Mouse (Mus musculus): Measurements from ENCODE around the gene Anxa4.

DNA sequence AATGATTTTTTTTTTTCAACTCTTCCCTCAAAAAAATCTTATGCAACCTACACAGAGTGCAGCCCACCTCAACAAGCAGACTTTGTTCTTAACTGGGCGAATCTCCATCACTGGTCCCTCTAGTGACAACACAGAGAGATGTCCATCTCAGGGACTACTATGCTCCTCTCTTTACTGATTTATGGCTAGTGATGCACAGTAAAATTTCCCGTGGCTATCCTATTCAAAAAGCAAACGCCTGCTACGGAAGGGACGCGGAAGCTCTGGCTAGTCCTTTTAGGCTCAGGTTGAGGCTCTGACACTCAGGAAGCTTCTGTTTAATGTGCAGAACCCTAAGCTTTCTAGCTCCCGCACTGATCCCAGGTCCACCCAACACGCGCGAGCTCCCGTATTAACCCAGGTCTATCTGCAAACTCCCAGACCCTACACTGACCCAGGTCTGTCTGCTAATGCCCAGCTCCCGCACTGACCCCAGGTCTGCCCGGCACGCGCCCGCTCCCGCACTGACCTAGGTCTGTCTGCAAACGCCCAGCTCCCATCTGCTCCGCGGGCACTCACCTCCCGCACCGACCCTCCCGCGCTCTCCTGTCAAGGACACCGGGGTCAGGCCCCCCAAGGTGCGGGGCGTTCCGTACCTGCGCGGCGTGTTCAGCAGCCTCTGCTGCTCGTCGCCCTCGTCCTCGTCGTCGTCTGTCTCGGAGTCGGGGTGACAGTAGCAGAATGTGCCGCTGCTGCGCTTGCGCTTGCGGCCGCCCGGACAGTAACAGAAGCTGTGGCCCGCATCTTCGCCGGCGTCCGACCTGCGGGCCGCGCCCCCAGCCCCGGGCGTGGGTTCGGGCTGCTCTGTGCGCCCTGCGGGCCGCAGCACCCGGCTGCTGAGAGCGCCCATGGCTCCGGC lies 60.9 kb downstream of the Anxa4 start:
- no peak for TF ChIP-seq POLR2A (IDR thresholded peaks at IDR 0.05; ENCODE audit: control insufficient read depth, extremely low read depth, insufficient read depth, low read length, poor library complexity)
- TF ChIP-seq CTCF (IDR thresholded peaks at IDR 0.05; ENCODE audit: borderline replicate concordance, control insufficient read depth, extremely low read depth, insufficient read depth, low read length, poor library complexity), result no peak

Data from thymus, adult 2 months (tissue).